In genomic region chr17:80560669-80561401, GRCm38 (mm10) we compare ENCODE assay signal across 8 mouse cellular contexts. TPM values are rescaled to one million over a fixed set of nuclear protein-coding genes. Genes with fewer than 3 reads are reported as not detected.
DNase-seq lines count a peak whose midpoint lies in the region; ATAC-seq and TF ChIP-seq lines count a peak whose summit lies in the region.

No protein-coding gene starts in this region.

- peak overlapping the region; percentile 44 for H3K4me2 ChIP-seq in limb, embryonic 13.5 days (replicated peaks)
- no peak overlapping the region for H3K4me2 ChIP-seq in midbrain, embryonic 15.5 days

- peak; percentile 97 for TF ChIP-seq CTCF in kidney, adult 2 months (conservative IDR thresholded peaks at IDR 0.05; ENCODE audit: insufficient read depth, insufficient read length, low read depth, low read length)

- no peak overlapping the region for H3K27ac ChIP-seq in embryonic facial prominence, embryonic 10.5 days (replicated peaks)
- H3K27ac ChIP-seq in kidney, adult 2 months (ENCODE audit: insufficient read depth, low read depth, low read length), result no peak overlapping the region
- H3K27ac ChIP-seq in limb, embryonic 13.5 days, result no peak overlapping the region
- no peak overlapping the region for H3K27ac ChIP-seq in midbrain, embryonic 15.5 days

- TF ChIP-seq POLR2A in kidney, adult 2 months (IDR thresholded peaks at IDR 0.05; ENCODE audit: low read depth, low read length), result no peak

- peak; percentile 80 for DNase-seq in 3T3-L1 (ENCODE audit: low read depth, low spot score)
- DNase-seq in adrenal gland, postnatal 14 days, result peak; percentile 83
- DNase-seq in embryonic facial prominence, embryonic 10.5 days (ENCODE audit: low spot score), result peak; percentile 78
- DNase-seq in heart, adult 18-20 months, result peak; percentile 68 to 91
- DNase-seq in kidney, adult 2 months, result peak; percentile 79
- peak; percentile 54 to 83 for DNase-seq in spleen, postnatal 10 days (ENCODE audit: low spot score in 2 of 2)

- H3K36me3 ChIP-seq in embryonic facial prominence, embryonic 10.5 days (replicated peaks), result peaks cover 33% of the 10 kb centered on the region
- no peaks in the 10 kb centered on the region for H3K36me3 ChIP-seq in kidney, adult 2 months (ENCODE audit: control insufficient read depth, insufficient read depth, low read length)
- H3K36me3 ChIP-seq in limb, embryonic 13.5 days, result peaks cover 12% of the 10 kb centered on the region
- H3K36me3 ChIP-seq in midbrain, embryonic 15.5 days (replicated peaks), result no peaks in the 10 kb centered on the region

- no peaks in the 10 kb centered on the region for H3K27me3 ChIP-seq in embryonic facial prominence, embryonic 10.5 days (replicated peaks; ENCODE audit: low read depth, poor library complexity, severe bottlenecking)
- no peaks in the 10 kb centered on the region for H3K27me3 ChIP-seq in kidney, adult 2 months (replicated peaks; ENCODE audit: control insufficient read depth, insufficient read depth, low read length)
- no peaks in the 10 kb centered on the region for H3K27me3 ChIP-seq in limb, embryonic 13.5 days
- H3K27me3 ChIP-seq in midbrain, embryonic 15.5 days (replicated peaks), result no peaks in the 10 kb centered on the region

- WGBS in embryonic facial prominence, embryonic 10.5 days, result 22% methylated on average over 12 of the region's 12 CpGs
- WGBS in kidney, adult 2 months, result 15% methylated on average over 12 of the region's 12 CpGs
- WGBS in limb, embryonic 13.5 days, result 18% methylated on average over 12 of the region's 12 CpGs
- 21% methylated on average over 12 of the region's 12 CpGs for WGBS in midbrain, embryonic 15.5 days

- ATAC-seq in limb, embryonic 13.5 days (ENCODE audit: low FRiP score, low read depth), result peak; percentile 68; the same call in 1 of the 2 replicates
- peak; percentile 65; the same call in 1 of the 2 replicates for ATAC-seq in midbrain, embryonic 15.5 days (replicated peaks)

- H3K4me1 ChIP-seq in embryonic facial prominence, embryonic 10.5 days, result peaks cover 8% of the 10 kb centered on the region
- H3K4me1 ChIP-seq in kidney, adult 2 months (ENCODE audit: control insufficient read depth, insufficient read depth, low read length), result peaks cover 5% of the 10 kb centered on the region; the same call in 1 of the 2 replicates
- H3K4me1 ChIP-seq in limb, embryonic 13.5 days, result no peaks in the 10 kb centered on the region
- H3K4me1 ChIP-seq in midbrain, embryonic 15.5 days, result 0 out of 2 replicates have a peak, but pooled peaks cover 3% of the 10 kb centered on the region

- H3K9me3 ChIP-seq in embryonic facial prominence, embryonic 10.5 days, result peaks cover 12% of the 10 kb centered on the region
- no peaks in the 10 kb centered on the region for H3K9me3 ChIP-seq in limb, embryonic 13.5 days
- no peaks in the 10 kb centered on the region for H3K9me3 ChIP-seq in midbrain, embryonic 15.5 days

- H3K4me3 ChIP-seq in embryonic facial prominence, embryonic 10.5 days, result no peak overlapping the region
- no peak overlapping the region for H3K4me3 ChIP-seq in kidney, adult 2 months (ENCODE audit: insufficient read depth, low read depth, low read length)
- H3K4me3 ChIP-seq in limb, embryonic 13.5 days, result no peak overlapping the region
- H3K4me3 ChIP-seq in midbrain, embryonic 15.5 days, result no peak overlapping the region

- H3K9ac ChIP-seq in limb, embryonic 13.5 days, result no peak overlapping the region
- H3K9ac ChIP-seq in midbrain, embryonic 15.5 days, result no peak overlapping the region

RNA-seq across cellular contexts. Expression of gene Cdkl4, which starts 16.8 kb away (rescaled TPM):
- total RNA-seq in adrenal gland, postnatal 14 days (2021), result 0.15 TPM in 2 replicates
- polyA plus RNA-seq in embryonic facial prominence, embryonic 10.5 days (2016; fragmentation: Nextera tagmentation; extraction: Ambion mirVana), result 0.74 and 1.0 TPM in 2 replicates
- under 1 TPM in 1 of 2 experiments, not detected in 1; 0.28 TPM for total RNA-seq in heart, adult 18-20 months (2021)
- 0.19 and 0.34 TPM in 2 replicates for polyA plus RNA-seq in kidney, adult 2 months (2012; rRNA removed)
- 0.63 and 0.73 TPM in 2 replicates for polyA plus RNA-seq in limb, embryonic 13.5 days (2015; fragmentation: Nextera tagmentation; extraction: Ambion mirVana)
- 5.1 and 5.5 TPM in 2 replicates for polyA plus RNA-seq in midbrain, embryonic 15.5 days (2015; fragmentation: Nextera tagmentation; extraction: Ambion mirVana)
